Mouse (Mus musculus): ENCODE data around the gene 9130213A22Rik.

- TF ChIP-seq POLR2A (IDR thresholded peaks at IDR 0.05; ENCODE audit: low read depth, low read length) (no peak), CTCF (conservative IDR thresholded peaks at IDR 0.05; ENCODE audit: insufficient read depth, insufficient read length, low read depth, low read length) (no peak)
Observed at GRCm38 (mm10) chr11:69126706-69127095, 4.3 kb upstream of the 9130213A22Rik start.
